Mouse (Mus musculus): ENCODE results near the gene Dnase1l3. TPM values are rescaled to one million over a fixed set of nuclear protein-coding genes. Genes with fewer than 3 reads are reported as not detected.
"Not testable (repeated sequence)": the region's sequence is repeated elsewhere in the genome, so short reads cannot be mapped to it uniquely, and the experiment has no call there.

Dnase1l3 gene
- polyA plus RNA-seq, 1 experiment = not detected

GRCm38 (mm10) chr14:8016276-8016675 is 21.9 kb upstream of the Dnase1l3 start:
- Histone ChIP-seq H3K27me3 (replicated peaks) (peaks cover 7% of the 10 kb centered on the region), H3K36me3 (replicated peaks; ENCODE audit: low read length) (no peaks in the 10 kb centered on the region), H3K9me3 (no peaks in the 10 kb centered on the region), H3K4me1 (0 out of 2 replicates have a peak, but pooled peaks cover 3% of the 10 kb centered on the region), H3K4me3 (replicated peaks) (no peak overlapping the region)
- no peak for TF ChIP-seq FLI1 (IDR thresholded peaks at IDR 0.05; ENCODE audit: low read length)
- TF ChIP-seq GATA1 (IDR thresholded peaks at IDR 0.05; ENCODE audit: borderline replicate concordance, low read length) = no peak

GRCm38 (mm10) chr14:8015756-8016155 is 21.4 kb upstream of the Dnase1l3 start:
- TF ChIP-seq FLI1 (IDR thresholded peaks at IDR 0.05; ENCODE audit: low read length) (no peak), GATA1 (IDR thresholded peaks at IDR 0.05; ENCODE audit: borderline replicate concordance, low read length) (no peak)
- no peaks in the 10 kb centered on the region for H3K36me3 ChIP-seq (replicated peaks; ENCODE audit: low read length)
- no peak overlapping the region for H3K4me3 ChIP-seq (replicated peaks)
- H3K9me3 ChIP-seq = no peaks in the 10 kb centered on the region
- 0 out of 2 replicates have a peak, but pooled peaks cover 3% of the 10 kb centered on the region for H3K4me1 ChIP-seq
- peaks cover 7% of the 10 kb centered on the region for H3K27me3 ChIP-seq (replicated peaks)

- 0 out of 2 replicates have a peak, but pooled peaks cover 3% of the 10 kb centered on the region for H3K4me1 ChIP-seq
- TF ChIP-seq FLI1 (IDR thresholded peaks at IDR 0.05; ENCODE audit: low read length) = no peak
- no peak for TF ChIP-seq GATA1 (IDR thresholded peaks at IDR 0.05; ENCODE audit: borderline replicate concordance, low read length)
- H3K4me3 ChIP-seq (replicated peaks) = no peak overlapping the region
- peaks cover 14% of the 10 kb centered on the region for H3K27me3 ChIP-seq (replicated peaks)
- H3K36me3 ChIP-seq (replicated peaks; ENCODE audit: low read length) = no peaks in the 10 kb centered on the region
- H3K9me3 ChIP-seq = no peaks in the 10 kb centered on the region
These were observed 17.6 kb upstream of the Dnase1l3 start for GRCm38 (mm10) chr14:8011938-8012337.

DNA sequence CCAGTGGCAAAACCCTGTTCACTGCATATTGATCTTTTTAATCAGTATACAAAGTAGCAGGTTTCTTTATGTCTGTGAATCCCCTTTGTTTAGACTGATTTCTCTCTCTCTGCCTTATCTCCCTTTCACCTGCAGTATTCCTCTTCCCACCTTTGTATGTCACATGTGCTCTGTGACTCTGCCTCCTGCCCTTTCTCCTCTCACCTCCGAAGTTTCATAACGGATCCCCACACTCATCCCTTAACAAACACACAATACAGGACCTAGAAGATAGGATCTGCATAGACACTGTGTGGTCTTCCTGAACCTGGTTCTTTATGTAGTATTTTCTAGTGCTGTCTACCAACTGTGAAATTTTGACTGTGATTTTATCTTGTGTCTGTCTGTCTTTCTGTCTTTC is 16.9 kb upstream of the Dnase1l3 start:
- H3K4me3 ChIP-seq (replicated peaks) = no peak overlapping the region
- H3K4me1 ChIP-seq = 0 out of 2 replicates have a peak, but pooled peaks cover 3% of the 10 kb centered on the region
- H3K36me3 ChIP-seq (replicated peaks; ENCODE audit: low read length) = no peaks in the 10 kb centered on the region
- no peak for TF ChIP-seq FLI1 (IDR thresholded peaks at IDR 0.05; ENCODE audit: low read length)
- TF ChIP-seq GATA1 (IDR thresholded peaks at IDR 0.05; ENCODE audit: borderline replicate concordance, low read length) = no peak
- H3K27me3 ChIP-seq (replicated peaks) = peaks cover 14% of the 10 kb centered on the region
- no peaks in the 10 kb centered on the region for H3K9me3 ChIP-seq

GRCm38 (mm10) chr14:8007923-8008322 is 13.6 kb upstream of the Dnase1l3 start:
- Histone ChIP-seq H3K9me3 (no peaks in the 10 kb centered on the region), H3K27me3 (replicated peaks) (peaks cover 32% of the 10 kb centered on the region), H3K36me3 (replicated peaks; ENCODE audit: low read length) (no peaks in the 10 kb centered on the region), H3K4me3 (replicated peaks) (no peak overlapping the region), H3K4me1 (peaks cover 17% of the 10 kb centered on the region)
- TF ChIP-seq GATA1 (IDR thresholded peaks at IDR 0.05; ENCODE audit: borderline replicate concordance, low read length) (no peak), FLI1 (IDR thresholded peaks at IDR 0.05; ENCODE audit: low read length) (no peak)

GRCm38 (mm10) chr14:8007486-8007885 is 13.1 kb upstream of the Dnase1l3 start:
- Histone ChIP-seq H3K36me3 (replicated peaks; ENCODE audit: low read length) (no peaks in the 10 kb centered on the region), H3K9me3 (no peaks in the 10 kb centered on the region), H3K4me3 (replicated peaks) (no peak overlapping the region), H3K27me3 (replicated peaks) (peaks cover 34% of the 10 kb centered on the region), H3K4me1 (peaks cover 20% of the 10 kb centered on the region)
- TF ChIP-seq FLI1 (IDR thresholded peaks at IDR 0.05; ENCODE audit: low read length) (no peak), GATA1 (IDR thresholded peaks at IDR 0.05; ENCODE audit: borderline replicate concordance, low read length) (no peak)

DNA sequence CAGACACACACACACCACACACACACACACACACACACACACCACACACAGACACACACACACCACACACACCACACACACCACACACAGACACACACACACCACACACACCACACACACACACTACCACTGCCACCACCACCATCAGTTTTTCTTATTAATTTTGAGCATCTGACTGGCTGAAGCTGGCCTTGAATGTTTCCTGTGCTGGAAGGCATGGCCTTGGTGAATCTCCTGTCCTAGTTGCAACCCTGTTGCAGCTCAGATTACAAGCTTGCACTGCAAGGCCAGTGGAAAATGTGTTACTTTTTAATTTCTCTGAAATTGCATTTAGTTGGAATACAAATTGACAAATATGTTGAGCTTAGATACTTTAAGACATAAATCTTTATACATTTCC is 12.7 kb upstream of the Dnase1l3 start:
- H3K4me3 ChIP-seq (replicated peaks) = no peak overlapping the region
- H3K27me3 ChIP-seq (replicated peaks) = peaks cover 38% of the 10 kb centered on the region
- H3K4me1 ChIP-seq = peaks cover 24% of the 10 kb centered on the region
- TF ChIP-seq GATA1 (IDR thresholded peaks at IDR 0.05; ENCODE audit: borderline replicate concordance, low read length) = no peak
- TF ChIP-seq FLI1 (IDR thresholded peaks at IDR 0.05; ENCODE audit: low read length) = no peak
- no peaks in the 10 kb centered on the region for H3K9me3 ChIP-seq
- H3K36me3 ChIP-seq (replicated peaks; ENCODE audit: low read length) = no peaks in the 10 kb centered on the region

DNA sequence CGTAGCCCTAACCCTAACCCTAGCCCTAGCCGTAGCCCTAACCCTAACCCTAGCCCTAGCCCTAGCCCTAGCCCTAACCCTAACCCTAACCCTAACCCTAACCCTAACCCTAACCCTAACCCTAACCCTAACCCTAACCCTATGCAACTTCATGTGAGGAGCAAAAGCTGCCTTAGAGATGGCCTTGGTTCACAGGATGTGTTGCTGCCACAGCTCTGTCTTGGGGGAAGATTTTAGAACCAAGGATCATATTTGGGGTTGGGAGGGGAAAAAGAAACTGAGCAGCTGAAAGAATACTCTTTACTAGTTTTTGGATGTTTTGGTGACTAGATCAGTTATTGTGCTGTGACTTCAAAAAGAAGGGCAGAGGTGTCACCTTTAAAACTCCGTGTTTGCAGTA is 11.7 kb upstream of the Dnase1l3 start:
- Histone ChIP-seq H3K4me1 (peaks cover 33% of the 10 kb centered on the region), H3K27me3 (replicated peaks) (peaks cover 47% of the 10 kb centered on the region)
- not testable (repeated sequence) for H3K36me3 ChIP-seq (replicated peaks; ENCODE audit: low read length); H3K4me3 ChIP-seq (replicated peaks); H3K9me3 ChIP-seq

- Histone ChIP-seq H3K4me3 (replicated peaks) (no peak overlapping the region), H3K27me3 (replicated peaks) (peaks cover 63% of the 10 kb centered on the region)
These were observed 9.6 kb upstream of the Dnase1l3 start for GRCm38 (mm10) chr14:8003727-8004670.

DNA sequence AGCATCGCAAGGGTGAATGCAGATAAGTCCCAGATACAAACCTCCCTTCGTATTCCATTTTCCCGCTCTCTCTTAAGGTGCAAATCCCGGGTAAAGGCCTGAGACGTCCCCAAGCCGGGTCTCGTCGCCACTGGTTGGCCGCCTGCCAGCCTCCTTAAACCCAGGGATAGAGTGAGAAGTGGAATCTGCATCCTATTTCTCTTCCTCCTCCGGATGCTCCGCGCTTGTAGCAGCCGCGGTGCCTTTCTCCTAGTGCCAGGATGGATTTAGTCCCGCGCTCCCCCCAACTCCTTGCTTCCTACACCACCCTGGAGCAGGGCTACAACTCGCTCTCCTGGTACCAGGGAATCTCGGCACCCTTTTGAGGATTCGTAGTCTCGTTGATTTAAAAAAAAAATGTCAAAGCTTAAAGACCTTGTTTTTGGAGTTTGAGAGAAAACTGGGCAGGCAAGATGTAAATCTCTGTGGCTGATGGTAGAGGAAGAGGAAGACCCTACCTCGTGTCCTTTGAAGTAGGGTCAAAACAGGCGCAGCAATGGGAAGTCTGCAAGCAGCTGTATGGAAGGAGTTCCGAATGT is 8.8 kb upstream of the Dnase1l3 start:
- Histone ChIP-seq H3K27me3 (replicated peaks) (peaks cover 56% of the 10 kb centered on the region), H3K36me3 (replicated peaks; ENCODE audit: low read length) (no peaks in the 10 kb centered on the region), H3K4me1 (peaks cover 36% of the 10 kb centered on the region), H3K9me3 (no peaks in the 10 kb centered on the region), H3K4me3 (replicated peaks) (peak overlapping the region; percentile 94)
- TF ChIP-seq FLI1 (IDR thresholded peaks at IDR 0.05; ENCODE audit: low read length) (no peak), GATA1 (IDR thresholded peaks at IDR 0.05; ENCODE audit: borderline replicate concordance, low read length) (no peak)

More at GRCm38 (mm10) chr14:8003727-8004670, 9.6 kb upstream of the Dnase1l3 start:
- H3K9me3 ChIP-seq = no peaks in the 10 kb centered on the region
- no peaks in the 10 kb centered on the region for H3K36me3 ChIP-seq (replicated peaks; ENCODE audit: low read length)
- no peak for TF ChIP-seq GATA1 (IDR thresholded peaks at IDR 0.05; ENCODE audit: borderline replicate concordance, low read length)
- TF ChIP-seq FLI1 (IDR thresholded peaks at IDR 0.05; ENCODE audit: low read length) = no peak
- H3K4me1 ChIP-seq = peaks cover 35% of the 10 kb centered on the region

Measured in megakaryocyte, embryonic 14.5 days (primary cell).